Mouse (Mus musculus): ENCODE measurements around the gene Tacr1.

- TF ChIP-seq CTCF (IDR thresholded peaks at IDR 0.05; ENCODE audit: borderline replicate concordance, extremely low read depth, insufficient read depth, insufficient read length) (no peak), POLR2A (IDR thresholded peaks at IDR 0.05; ENCODE audit: borderline replicate concordance, extremely low read depth, insufficient read depth, insufficient read length, poor library complexity, severe bottlenecking) (no peak)
Observed at GRCm38 (mm10) chr6:82528631-82529030, 126.5 kb downstream of the Tacr1 start.

Measured in brain, embryonic 14.5 days (tissue).